Mouse (Mus musculus) bone marrow macrophage, adult 2 months (primary cell): ENCODE results near the gene Rhbdf2. TPM values are rescaled to one million over a fixed set of nuclear protein-coding genes. Genes with fewer than 3 reads are reported as not detected.
A peak's percentile ranks its signal among the peaks of the same experiment; 100 is the strongest.

Experiments used
- H3K27ac ChIP-seq: 2 replicates; pipeline ENCODE4 v1.5.1; 2012; ENCODE audit warnings: low read depth, low read length; ENCODE audit not compliant: insufficient read depth
- H3K4me1 ChIP-seq: 2 replicates; pipeline ENCODE4 v1.6.1; 2012; ENCODE audit warnings: low read length; ENCODE audit not compliant: control insufficient read depth, insufficient read depth
- H3K4me3 ChIP-seq: 2 replicates; pipeline ENCODE4 v1.5.1; 2012; ENCODE audit warnings: mild to moderate bottlenecking, low read length, moderate library complexity; ENCODE audit not compliant: insufficient read depth
- CTCF ChIP-seq: IDR thresholded peaks from 2 replicates; pipeline ENCODE4 v1.5.1; 2012; ENCODE audit warnings: low read depth, mild to moderate bottlenecking, low read length, moderate library complexity
- POLR2A ChIP-seq: IDR thresholded peaks from 2 replicates; pipeline ENCODE4 v1.6.1; 2012; ENCODE audit warnings: mild to moderate bottlenecking, low read depth, low read length, borderline replicate concordance
- polyA plus RNA-seq: library from polyadenylated mRNA; stranded (reverse); fragments of >200 nt; gene quantifications from 2 replicates; pipeline ENCODE4 v1.2.4, GENCODE M21; 2012; ENCODE audit not compliant: missing spikeins, insufficient read depth, insufficient read length

Rhbdf2 gene
- polyA plus RNA-seq, 1 experiment, result 37.5 TPM

GRCm38 (mm10) chr11:116607717-116608116 lies 19.1 kb downstream of the Rhbdf2 start:
- no peak overlapping the region for H3K4me3 ChIP-seq
- TF ChIP-seq POLR2A, result no peak
- TF ChIP-seq CTCF, result no peak
- peaks cover 8% of the 10 kb centered on the region for H3K4me1 ChIP-seq
- no peak overlapping the region for H3K27ac ChIP-seq

- Histone ChIP-seq H3K4me3 (no peak overlapping the region), H3K27ac (no peak overlapping the region), H3K4me1 (peaks cover 4% of the 10 kb centered on the region)
- no peak for TF ChIP-seq CTCF
- TF ChIP-seq POLR2A, result no peak
Observed at GRCm38 (mm10) chr11:116604097-116604496, 22.7 kb downstream of the Rhbdf2 start.

GRCm38 (mm10) chr11:116603339-116603738 lies 23.5 kb downstream of the Rhbdf2 start:
- no peak overlapping the region for H3K4me3 ChIP-seq
- TF ChIP-seq POLR2A (no peak), CTCF (peak; percentile 48)
- no peaks in the 10 kb centered on the region for H3K4me1 ChIP-seq
- H3K27ac ChIP-seq, result no peak overlapping the region

GRCm38 (mm10) chr11:116602043-116602442 lies 24.8 kb downstream of the Rhbdf2 start:
- no peak overlapping the region for H3K27ac ChIP-seq
- TF ChIP-seq POLR2A (no peak), CTCF (no peak)
- H3K4me1 ChIP-seq, result no peaks in the 10 kb centered on the region
- H3K4me3 ChIP-seq, result no peak overlapping the region

- TF ChIP-seq POLR2A (no peak), CTCF (no peak)
- Histone ChIP-seq H3K27ac (no peak overlapping the region), H3K4me3 (no peak overlapping the region), H3K4me1 (no peaks in the 10 kb centered on the region)
Observed at GRCm38 (mm10) chr11:116601166-116601565, 25.7 kb downstream of the Rhbdf2 start.

- H3K4me1 ChIP-seq, result no peaks in the 10 kb centered on the region
- H3K27ac ChIP-seq, result no peak overlapping the region
- H3K4me3 ChIP-seq, result no peak overlapping the region
- TF ChIP-seq CTCF (no peak), POLR2A (no peak)
Observed at GRCm38 (mm10) chr11:116599230-116599629, 27.6 kb downstream of the Rhbdf2 start.

- no peaks in the 10 kb centered on the region for H3K4me1 ChIP-seq
- TF ChIP-seq CTCF (no peak), POLR2A (no peak)
- H3K4me3 ChIP-seq, result no peak overlapping the region
- H3K27ac ChIP-seq, result no peak overlapping the region
Observed at GRCm38 (mm10) chr11:116598193-116598592, 28.6 kb downstream of the Rhbdf2 start.

GRCm38 (mm10) chr11:116596766-116597165 lies 30.1 kb downstream of the Rhbdf2 start:
- TF ChIP-seq POLR2A (no peak), CTCF (no peak)
- Histone ChIP-seq H3K4me1 (no peaks in the 10 kb centered on the region), H3K27ac (no peak overlapping the region), H3K4me3 (no peak overlapping the region)

- H3K27ac ChIP-seq, result no peak overlapping the region
- no peak overlapping the region for H3K4me3 ChIP-seq
- TF ChIP-seq POLR2A (no peak), CTCF (no peak)
- no peaks in the 10 kb centered on the region for H3K4me1 ChIP-seq
Observed at GRCm38 (mm10) chr11:116593345-116593744, 33.5 kb downstream of the Rhbdf2 start.

GRCm38 (mm10) chr11:116592428-116592827 lies 34.4 kb downstream of the Rhbdf2 start:
- no peak overlapping the region for H3K27ac ChIP-seq
- H3K4me1 ChIP-seq, result no peaks in the 10 kb centered on the region
- TF ChIP-seq POLR2A (no peak), CTCF (peak; percentile 72)
- H3K4me3 ChIP-seq, result no peak overlapping the region

GRCm38 (mm10) chr11:116591621-116592020 lies 35.2 kb downstream of the Rhbdf2 start:
- no peak overlapping the region for H3K27ac ChIP-seq
- TF ChIP-seq POLR2A (no peak), CTCF (no peak)
- H3K4me1 ChIP-seq, result no peaks in the 10 kb centered on the region
- no peak overlapping the region for H3K4me3 ChIP-seq
